Mouse (Mus musculus) heart, postnatal 0 days (tissue): ENCODE results near the gene Fam57a. TPM values are rescaled to one million over a fixed set of nuclear protein-coding genes. Genes with fewer than 3 reads are reported as not detected.

Experiments
- ATAC-seq: fragments of 200-750 bp; cut with Nextera tagmentation; 2 replicates; pipeline ENCODE4 v1.8.0; 2017; ENCODE audit warnings: low read depth, moderate number of reproducible peaks, moderate library complexity; ENCODE audit not compliant: insufficient read depth
- DNase-seq: peaks from one replicate; pipeline ENCODE4 v3.0.0-alpha.2; 2016; ENCODE audit warnings: low spot score
- H3K27ac ChIP-seq: fragments of 300-500 bp; sonication (generic); 2 replicates; pipeline ENCODE4 v1.5.1; 2014; ENCODE audit warnings: low read depth, mild to moderate bottlenecking
- H3K27me3 ChIP-seq: fragments of 300-500 bp; sonication (generic); 2 replicates; pipeline ENCODE4 v1.6.1; 2014; ENCODE audit warnings: low read length, mixed read lengths; ENCODE audit not compliant: control insufficient read depth, insufficient read depth
- H3K36me3 ChIP-seq: fragments of 300-500 bp; sonication (generic); replicated peaks from 2 replicates; pipeline ENCODE4 v1.6.1; 2014; ENCODE audit warnings: low read length, mixed read lengths; ENCODE audit not compliant: control insufficient read depth, insufficient read depth
- H3K4me1 ChIP-seq: fragments of 300-500 bp; sonication (generic); 2 replicates; pipeline ENCODE4 v1.6.1; 2014; ENCODE audit warnings: antibody characterized with exemption; ENCODE audit not compliant: control insufficient read depth, insufficient read depth
- H3K4me2 ChIP-seq: fragments of 300-500 bp; sonication (generic); 2 replicates; pipeline ENCODE4 v1.6.1; 2014; ENCODE audit warnings: low read depth, mild to moderate bottlenecking, low read length, moderate library complexity
- H3K4me3 ChIP-seq: fragments of 300-500 bp; sonication (generic); 2 replicates; pipeline ENCODE4 v1.5.1; 2014; ENCODE audit warnings: low read depth, low read length
- H3K9ac ChIP-seq: fragments of 300-500 bp; sonication (generic); replicated peaks from 2 replicates; pipeline ENCODE4 v1.6.1; 2014; ENCODE audit warnings: low read depth, low read length, mixed read lengths
- H3K9me3 ChIP-seq: fragments of 300-500 bp; sonication (generic); replicated peaks from 2 replicates; pipeline ENCODE4 v1.6.1; 2016; ENCODE audit warnings: low read length; ENCODE audit not compliant: control insufficient read depth
- CTCF ChIP-seq: IDR thresholded peaks from 2 replicates; pipeline ENCODE4 v1.5.1; 2016; ENCODE audit warnings: antibody characterized with exemption, control low read depth, low read depth
- EP300 ChIP-seq: IDR thresholded peaks from 2 replicates; pipeline ENCODE4 v1.6.1; 2016; ENCODE audit warnings: antibody characterized with exemption, low read depth
- WGBS: fragments of 180-500 bp; shearing (Covaris S2); extraction: QIAGEN DNeasy Blood & Tissue Kit; methylation state at CpG from one replicate; pipeline ENCODE4 v1.1.7; 2014; 5-methylcytosine and 5-hydroxymethylcytosine counted together
- polyA plus RNA-seq: library from polyadenylated mRNA; unstranded; fragments of >200 nt; fragmentation: Nextera tagmentation; extraction: Ambion mirVana; gene quantifications from 2 replicates; pipeline ENCODE4 v1.2.1, GENCODE M21; 2015
- total RNA-seq: library from RNA; depleted of rRNA; stranded (reverse); fragments of >200 nt; gene quantifications from 2 replicates; pipeline ENCODE4 v1.2.3, GENCODE M21; 2014; ENCODE audit warnings: low replicate concordance

The Fam57a gene
- total and polyA plus RNA-seq, 2 experiments from 2014 or later: 10.5 to 14.8 TPM

DNA sequence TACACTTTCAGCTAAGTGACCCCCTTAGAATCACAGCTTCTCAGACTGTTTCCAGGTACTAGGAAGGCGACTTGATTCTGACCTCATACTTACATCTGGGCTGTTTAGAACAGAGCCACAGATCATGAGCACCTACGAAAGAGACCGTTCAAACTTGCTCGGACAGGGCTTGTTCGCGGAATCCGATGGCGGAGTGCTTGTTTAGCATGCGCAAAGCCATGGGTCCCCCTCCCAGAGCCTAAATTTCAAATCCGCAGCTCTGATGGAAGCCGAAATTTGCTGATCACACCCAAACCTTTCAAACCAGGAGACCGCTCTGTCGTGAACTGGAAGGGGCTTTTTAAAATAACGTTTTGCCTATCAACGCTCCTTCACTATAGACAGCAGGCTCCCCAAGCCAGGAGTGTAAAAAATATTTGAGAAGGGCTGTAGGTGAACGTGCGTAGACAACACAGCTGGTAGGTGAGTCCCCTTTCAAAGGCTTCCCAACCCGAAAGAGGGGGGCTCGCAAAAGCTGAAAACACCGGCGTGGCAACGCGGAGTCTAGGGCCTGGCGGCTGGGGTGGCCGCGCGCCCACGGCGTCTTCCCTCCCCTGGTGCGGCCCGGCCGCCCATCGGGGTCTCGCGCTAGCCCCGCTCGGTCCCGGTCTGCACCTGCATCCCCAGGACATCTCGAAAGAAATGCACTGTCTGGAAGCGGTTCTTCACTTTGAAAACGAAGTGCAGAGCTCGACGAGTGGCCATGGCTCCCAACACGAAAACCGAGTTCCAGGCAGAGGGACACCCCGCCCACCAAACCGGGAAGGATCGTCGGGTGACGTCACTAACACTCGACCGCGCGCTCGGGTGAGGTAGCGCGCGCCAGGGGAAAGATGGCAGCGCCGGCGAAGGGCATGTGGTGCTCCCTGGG is 63.7 kb downstream of the Fam57a start, which contains the start of the genes Mrm3 and Glod4:
Gene Mrm3 (plus strand): TSS at position 815 of the 910 bp plus-strand sequence.
Gene Glod4 (minus strand): TSS at position 825 of the 910 bp plus-strand sequence.
- H3K9me3 ChIP-seq: no peaks in the 10 kb centered on the region
- WGBS: under 1% methylated on average over 61 of the region's 61 CpGs

GRCm38 (mm10) chr11:76243811-76244546 is 64.5 kb downstream of the Fam57a start:
- peaks cover 23% of the 10 kb centered on the region for H3K36me3 ChIP-seq
- DNase-seq: peak; percentile 35
- peak overlapping the region; percentile 94 for H3K4me2 ChIP-seq
- no peaks in the 10 kb centered on the region for H3K27me3 ChIP-seq
- TF ChIP-seq EP300: no peak
- no peak for TF ChIP-seq CTCF
- peak overlapping the region; percentile 74 for H3K4me3 ChIP-seq
- peak; percentile 42; the same call in 1 of the 2 replicates for ATAC-seq
- H3K9ac ChIP-seq: peak overlapping the region; percentile 82
- 1% methylated on average over 34 of the region's 34 CpGs for WGBS
- peaks cover 19% of the 10 kb centered on the region for H3K4me1 ChIP-seq
- peak overlapping the region; percentile 72 for H3K27ac ChIP-seq
- H3K9me3 ChIP-seq: no peaks in the 10 kb centered on the region

More for the DNA sequence above, 63.7 kb downstream of the Fam57a start, which contains the start of the genes Mrm3 and Glod4:
- peak; percentile 92 for ATAC-seq
- no peak for TF ChIP-seq CTCF
- Histone ChIP-seq H3K36me3 (peaks cover 16% of the 10 kb centered on the region), H3K4me3 (peak within 1 kb of the TSS; percentile 74), H3K9ac (peak within 1 kb of the TSS; percentile 82), H3K4me2 (peak within 1 kb of the TSS; percentile 94), H3K4me1 (peaks cover 19% of the 10 kb centered on the region), H3K27me3 (no peaks in the 10 kb centered on the region), H3K27ac (peak within 1 kb of the TSS; percentile 72)
- DNase-seq: peak; percentile 86

- no peak for ATAC-seq
- no peak for TF ChIP-seq CTCF
- TF ChIP-seq EP300: no peak
- no peak overlapping the region for H3K4me3 ChIP-seq
Measured at GRCm38 (mm10) chr11:76246439-76246838, 67.0 kb downstream of the Fam57a start.

DNA sequence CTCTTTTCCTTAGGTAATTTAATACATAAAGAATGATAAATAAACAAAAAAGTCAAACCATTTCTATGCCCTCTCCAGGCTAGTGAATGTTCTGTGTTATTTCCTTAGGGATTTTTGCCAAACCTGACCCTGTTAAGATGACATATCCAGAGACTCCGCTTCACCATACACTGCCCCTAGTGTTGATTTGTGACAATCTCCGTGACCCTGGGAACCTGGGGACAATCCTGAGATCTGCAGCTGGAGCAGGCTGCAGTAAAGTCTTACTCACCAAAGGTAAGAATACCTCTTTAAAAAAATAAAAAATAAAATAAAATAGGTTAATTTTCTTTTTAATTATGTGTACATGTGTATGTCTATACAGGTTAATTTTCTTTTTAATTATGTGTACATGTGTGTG is 67.8 kb downstream of the Fam57a start:
- DNase-seq (no peak), ATAC-seq (no peak)
- Histone ChIP-seq H3K36me3 (peaks cover 38% of the 10 kb centered on the region), H3K4me3 (no peak overlapping the region), H3K9me3 (no peaks in the 10 kb centered on the region), H3K4me1 (peaks cover 19% of the 10 kb centered on the region), H3K9ac (no peak overlapping the region), H3K27ac (no peak overlapping the region), H3K27me3 (no peaks in the 10 kb centered on the region), H3K4me2 (no peak overlapping the region)
- TF ChIP-seq EP300 (no peak), CTCF (0 out of 2 replicates have a peak, but pooled peaks have one; percentile 5)
- 49% methylated on average over 2 of the region's 2 CpGs for WGBS

More at GRCm38 (mm10) chr11:76246439-76246838, 67.0 kb downstream of the Fam57a start:
- peaks cover 19% of the 10 kb centered on the region for H3K4me1 ChIP-seq
- no peak overlapping the region for H3K27ac ChIP-seq
- no peaks in the 10 kb centered on the region for H3K9me3 ChIP-seq
- H3K27me3 ChIP-seq: no peaks in the 10 kb centered on the region
- no peak overlapping the region for H3K9ac ChIP-seq
- no peak for DNase-seq
- no peak overlapping the region for H3K4me2 ChIP-seq
- H3K36me3 ChIP-seq: peaks cover 38% of the 10 kb centered on the region

- ATAC-seq (no peak), DNase-seq (no peak)
- no peak overlapping the region for H3K9ac ChIP-seq
- TF ChIP-seq EP300: no peak
- WGBS: 53% methylated on average over 3 of the region's 3 CpGs
- no peak overlapping the region for H3K4me2 ChIP-seq
- no peak overlapping the region for H3K4me3 ChIP-seq
- no peaks in the 10 kb centered on the region for H3K9me3 ChIP-seq
- no peak overlapping the region for H3K27ac ChIP-seq
- H3K36me3 ChIP-seq: peaks cover 33% of the 10 kb centered on the region
- H3K27me3 ChIP-seq: no peaks in the 10 kb centered on the region
- no peaks in the 10 kb centered on the region for H3K4me1 ChIP-seq
Measured at GRCm38 (mm10) chr11:76252036-76252435, 72.6 kb downstream of the Fam57a start.
